Mouse (Mus musculus): Measurements from ENCODE around the gene Scn8a.

The Scn8a gene

GRCm38 (mm10) chr15:101092829-101093648 is 223.4 kb downstream of the Scn8a start:
- DNase-seq (ENCODE audit: low spot score in 2 of 2): peak in 1 of 2 experiments; percentile 69

GRCm38 (mm10) chr15:101093988-101094387 is 224.3 kb downstream of the Scn8a start:
- no peak for DNase-seq (ENCODE audit: low spot score in 2 of 2)

GRCm38 (mm10) chr15:101094979-101095378 is 225.3 kb downstream of the Scn8a start:
- DNase-seq (ENCODE audit: low spot score in 2 of 2): no peak

GRCm38 (mm10) chr15:101095392-101095791 is 225.7 kb downstream of the Scn8a start:
- DNase-seq (ENCODE audit: low spot score in 2 of 2): no peak
